ENCODE assay signal across 8 mouse cellular contexts in genomic region chr9:116218780-116219179, GRCm38 (mm10). TPM values are rescaled to one million over a fixed set of nuclear protein-coding genes. Genes with fewer than 3 reads are reported as not detected.
DNase-seq lines count a peak whose midpoint lies in the region; ATAC-seq lines count a peak whose summit lies in the region.

No protein-coding gene starts in this region.

- no peak overlapping the region for H3K9ac ChIP-seq in midbrain, embryonic 15.5 days
- H3K9ac ChIP-seq in midbrain, embryonic 16.5 days (ENCODE audit: low read depth, low read length), result no peak overlapping the region
- no peak overlapping the region for H3K9ac ChIP-seq in embryonic facial prominence, embryonic 15.5 days
- no peak overlapping the region for H3K9ac ChIP-seq in limb, embryonic 13.5 days

- H3K4me2 ChIP-seq in midbrain, embryonic 15.5 days, result no peak overlapping the region
- no peak overlapping the region for H3K4me2 ChIP-seq in midbrain, embryonic 16.5 days (ENCODE audit: low read length)
- H3K4me2 ChIP-seq in embryonic facial prominence, embryonic 15.5 days (replicated peaks), result no peak overlapping the region
- peak overlapping the region; percentile 30 for H3K4me2 ChIP-seq in limb, embryonic 13.5 days (replicated peaks)

- ATAC-seq in midbrain, embryonic 15.5 days (replicated peaks), result no peak
- no peak for ATAC-seq in midbrain, embryonic 16.5 days
- peak; percentile 87 for ATAC-seq in embryonic facial prominence, embryonic 15.5 days (ENCODE audit: insufficient number of reproducible peaks, low FRiP score, low TSS enrichment, low read depth)
- ATAC-seq in limb, embryonic 13.5 days (ENCODE audit: low FRiP score, low read depth), result peak; percentile 67

- H3K4me1 ChIP-seq in midbrain, embryonic 15.5 days, result no peaks in the 10 kb centered on the region; the same call in 1 of the 2 replicates
- no peaks in the 10 kb centered on the region for H3K4me1 ChIP-seq in midbrain, embryonic 16.5 days (ENCODE audit: control insufficient read depth, insufficient read depth, low read length)
- H3K4me1 ChIP-seq in embryonic facial prominence, embryonic 15.5 days, result peaks cover 23% of the 10 kb centered on the region
- H3K4me1 ChIP-seq in limb, embryonic 13.5 days, result peaks cover 45% of the 10 kb centered on the region

- H3K36me3 ChIP-seq in midbrain, embryonic 15.5 days (replicated peaks), result no peaks in the 10 kb centered on the region
- no peaks in the 10 kb centered on the region for H3K36me3 ChIP-seq in midbrain, embryonic 16.5 days (ENCODE audit: control insufficient read depth, insufficient read depth, low read length)
- H3K36me3 ChIP-seq in embryonic facial prominence, embryonic 15.5 days, result no peaks in the 10 kb centered on the region
- no peaks in the 10 kb centered on the region for H3K36me3 ChIP-seq in limb, embryonic 13.5 days

- H3K27ac ChIP-seq in midbrain, embryonic 15.5 days, result 0 out of 2 replicates have a peak overlapping the region, but pooled peaks have one; percentile 3
- no peak overlapping the region for H3K27ac ChIP-seq in midbrain, embryonic 16.5 days (ENCODE audit: low read length)
- peak overlapping the region; percentile 88 for H3K27ac ChIP-seq in embryonic facial prominence, embryonic 15.5 days (replicated peaks)
- peak overlapping the region; percentile 87 for H3K27ac ChIP-seq in limb, embryonic 13.5 days

- no peaks in the 10 kb centered on the region for H3K9me3 ChIP-seq in midbrain, embryonic 15.5 days
- no peaks in the 10 kb centered on the region for H3K9me3 ChIP-seq in midbrain, embryonic 16.5 days (replicated peaks; ENCODE audit: control insufficient read depth, low read length, poor library complexity, severe bottlenecking)
- no peaks in the 10 kb centered on the region for H3K9me3 ChIP-seq in embryonic facial prominence, embryonic 15.5 days (replicated peaks)
- no peaks in the 10 kb centered on the region for H3K9me3 ChIP-seq in limb, embryonic 13.5 days

- DNase-seq in heart, postnatal 4 days, result peak; percentile 52
- peak; percentile 16 to 47 for DNase-seq in thymus, adult 18-20 months
- DNase-seq in cerebellum, adult 8-10 months, result no peak
- no peak for DNase-seq in urinary bladder, postnatal 10 days (ENCODE audit: low spot score)

- 38% methylated on average over 4 of the region's 4 CpGs for WGBS in midbrain, embryonic 15.5 days
- WGBS in midbrain, embryonic 16.5 days, result 47% methylated on average over 4 of the region's 4 CpGs
- WGBS in embryonic facial prominence, embryonic 15.5 days, result 10% methylated on average over 4 of the region's 4 CpGs
- WGBS in limb, embryonic 13.5 days, result 23% methylated on average over 4 of the region's 4 CpGs

- H3K27me3 ChIP-seq in midbrain, embryonic 15.5 days (replicated peaks), result no peaks in the 10 kb centered on the region
- no peaks in the 10 kb centered on the region for H3K27me3 ChIP-seq in midbrain, embryonic 16.5 days (ENCODE audit: control insufficient read depth, insufficient read depth, low read depth, low read length)
- H3K27me3 ChIP-seq in embryonic facial prominence, embryonic 15.5 days, result no peaks in the 10 kb centered on the region
- H3K27me3 ChIP-seq in limb, embryonic 13.5 days, result no peaks in the 10 kb centered on the region

- H3K4me3 ChIP-seq in midbrain, embryonic 15.5 days, result no peak overlapping the region
- H3K4me3 ChIP-seq in midbrain, embryonic 16.5 days (ENCODE audit: low read depth, low read length), result no peak overlapping the region
- no peak overlapping the region for H3K4me3 ChIP-seq in embryonic facial prominence, embryonic 15.5 days (replicated peaks)
- no peak overlapping the region for H3K4me3 ChIP-seq in limb, embryonic 13.5 days

RNA-seq across cellular contexts. Expression of gene Tgfbr2, which starts 43.6 kb away (rescaled TPM):
- 8.5 and 9.0 TPM in 2 replicates for polyA plus RNA-seq in midbrain, embryonic 15.5 days (2015; fragmentation: Nextera tagmentation; extraction: Ambion mirVana)
- polyA plus RNA-seq in midbrain, embryonic 16.5 days (2015; fragmentation: Nextera tagmentation; extraction: Ambion mirVana), result 7.1 and 7.7 TPM in 2 replicates
- 48.8 and 49.6 TPM in 2 replicates for polyA plus RNA-seq in embryonic facial prominence, embryonic 15.5 days (2015; fragmentation: Nextera tagmentation; extraction: Ambion mirVana)
- 10 to 100 TPM; 59.7 to 59.9 TPM for total RNA-seq in heart, postnatal 4 days (2021)
- 39.5 and 43.1 TPM in 2 replicates for polyA plus RNA-seq in limb, embryonic 13.5 days (2015; fragmentation: Nextera tagmentation; extraction: Ambion mirVana)

Comparison
In these comparisons a context has a peak if more than half of its experiments do, and no peak if none do; other contexts are left out.
1. ATAC-seq: peak in embryonic facial prominence, embryonic 15.5 days (single experiment) and limb, embryonic 13.5 days (single experiment); none in midbrain, embryonic 15.5 days (single experiment) and midbrain, embryonic 16.5 days (single experiment).
2. DNase-seq: peak in heart, postnatal 4 days (single experiment) and thymus, adult 18-20 months (2 of 2); none in cerebellum, adult 8-10 months (single experiment) and urinary bladder, postnatal 10 days (single experiment).